ENCODE assay signal across 15 mouse cellular contexts in genomic region chrX:17544860-17545492, GRCm38 (mm10). TPM values are rescaled to one million over a fixed set of nuclear protein-coding genes. Genes with fewer than 3 reads are reported as not detected.
DNase-seq lines count a peak whose midpoint lies in the region; ATAC-seq and TF ChIP-seq lines count a peak whose summit lies in the region.
"Had no signal": no experiment of that assay in that cellular context is flagged by ENCODE, and none has a peak within 500 bp of the region (broad histone marks: within the 10 kb centered on the region; RNA-seq: fewer than 3 reads in every experiment).

No protein-coding gene starts in this region.

- 29% methylated on average over 2 of the region's 2 CpGs for WGBS in hindbrain, embryonic 16.5 days
- 46% methylated on average over 2 of the region's 2 CpGs for WGBS in hindbrain, embryonic 14.5 days
- 26% methylated on average over 2 of the region's 2 CpGs for WGBS in stomach, embryonic 16.5 days
- WGBS in stomach, postnatal 0 days: 22% methylated on average over 2 of the region's 2 CpGs

- no peak overlapping the region for H3K27ac ChIP-seq in hindbrain, embryonic 16.5 days (ENCODE audit: low read depth, low read length)
- H3K27ac ChIP-seq in hindbrain, embryonic 14.5 days: no peak overlapping the region
- no peak overlapping the region for H3K27ac ChIP-seq in stomach, embryonic 16.5 days (ENCODE audit: low read length)
- no peak overlapping the region for H3K27ac ChIP-seq in stomach, postnatal 0 days (replicated peaks)
- H3K27ac ChIP-seq: intestine, embryonic 15.5 days; liver, embryonic 13.5 days had no signal

- H3K4me1 ChIP-seq in hindbrain, embryonic 16.5 days (ENCODE audit: control insufficient read depth, insufficient read depth, low read depth, low read length): no peaks in the 10 kb centered on the region
- no peaks in the 10 kb centered on the region; the same call in 1 of the 2 replicates for H3K4me1 ChIP-seq in hindbrain, embryonic 14.5 days (replicated peaks; ENCODE audit: control insufficient read depth, insufficient read depth, low read length)
- no peaks in the 10 kb centered on the region for H3K4me1 ChIP-seq in stomach, embryonic 16.5 days (ENCODE audit: control insufficient read depth, insufficient read depth, low read length)
- H3K4me1 ChIP-seq in stomach, postnatal 0 days (replicated peaks; ENCODE audit: control insufficient read depth, insufficient read depth): no peaks in the 10 kb centered on the region
- H3K4me1 ChIP-seq: intestine, embryonic 15.5 days; liver, embryonic 13.5 days had no signal

- no peak overlapping the region for H3K4me2 ChIP-seq in hindbrain, embryonic 16.5 days (ENCODE audit: low read length)
- H3K4me2 ChIP-seq in hindbrain, embryonic 14.5 days (replicated peaks): no peak overlapping the region
- no peak overlapping the region for H3K4me2 ChIP-seq in stomach, embryonic 16.5 days (ENCODE audit: low read depth, low read length)
- no peak overlapping the region for H3K4me2 ChIP-seq in stomach, postnatal 0 days (replicated peaks; ENCODE audit: low read depth)
- H3K4me2 ChIP-seq: heart, embryonic 13.5 days; intestine, embryonic 15.5 days; liver, embryonic 13.5 days had no signal

- no peak for TF ChIP-seq CTCF in stomach, postnatal 0 days (IDR thresholded peaks at IDR 0.05; ENCODE audit: low read depth)

- H3K4me3 ChIP-seq in hindbrain, embryonic 16.5 days (ENCODE audit: low read length): no peak overlapping the region
- H3K4me3 ChIP-seq in hindbrain, embryonic 14.5 days (replicated peaks; ENCODE audit: low read length): no peak overlapping the region
- no peak overlapping the region for H3K4me3 ChIP-seq in stomach, embryonic 16.5 days (replicated peaks; ENCODE audit: low read length)
- H3K4me3 ChIP-seq in stomach, postnatal 0 days (ENCODE audit: low read depth, low read length): no peak overlapping the region
- H3K4me3 ChIP-seq: heart, embryonic 13.5 days; intestine, embryonic 15.5 days; liver, embryonic 13.5 days had no signal

- no peak overlapping the region for H3K9ac ChIP-seq in hindbrain, embryonic 16.5 days (ENCODE audit: low read depth, low read length)
- no peak overlapping the region for H3K9ac ChIP-seq in hindbrain, embryonic 14.5 days
- H3K9ac ChIP-seq in stomach, embryonic 16.5 days (ENCODE audit: low read length): no peak overlapping the region
- H3K9ac ChIP-seq in stomach, postnatal 0 days (ENCODE audit: low read length): no peak overlapping the region
- H3K9ac ChIP-seq: heart, embryonic 13.5 days; intestine, embryonic 15.5 days; liver, embryonic 13.5 days had no signal

- H3K27me3 ChIP-seq in hindbrain, embryonic 16.5 days (replicated peaks; ENCODE audit: control insufficient read depth, insufficient read depth, low read length): no peaks in the 10 kb centered on the region
- no peaks in the 10 kb centered on the region for H3K27me3 ChIP-seq in hindbrain, embryonic 14.5 days (ENCODE audit: control insufficient read depth, insufficient read depth, low read length)
- H3K27me3 ChIP-seq in stomach, embryonic 16.5 days (ENCODE audit: control insufficient read depth, insufficient read depth, low read length): no peaks in the 10 kb centered on the region
- no peaks in the 10 kb centered on the region for H3K27me3 ChIP-seq in stomach, postnatal 0 days (ENCODE audit: control insufficient read depth, insufficient read depth, low read length)
- H3K27me3 ChIP-seq: heart, embryonic 13.5 days; intestine, embryonic 15.5 days; liver, embryonic 13.5 days had no signal

- ATAC-seq in hindbrain, embryonic 16.5 days: peak; percentile 58; the same call in 1 of the 2 replicates
- no peak for ATAC-seq in hindbrain, embryonic 14.5 days (ENCODE audit: low FRiP score)
- peak; percentile 33; the same call in 1 of the 2 replicates for ATAC-seq in stomach, embryonic 16.5 days (ENCODE audit: insufficient read depth, low FRiP score)
- no peak for ATAC-seq in stomach, postnatal 0 days (ENCODE audit: low FRiP score, low TSS enrichment)
- ATAC-seq in granulocyte monocyte progenitor cell, adult 5-6 weeks (replicated peaks; ENCODE audit: poor library complexity, severe bottlenecking): no peak
- ATAC-seq: intestine, embryonic 15.5 days had no signal

- no peaks in the 10 kb centered on the region for H3K36me3 ChIP-seq in hindbrain, embryonic 16.5 days (ENCODE audit: control insufficient read depth, insufficient read depth, low read length)
- no peaks in the 10 kb centered on the region for H3K36me3 ChIP-seq in hindbrain, embryonic 14.5 days (replicated peaks; ENCODE audit: control insufficient read depth, insufficient read depth)
- H3K36me3 ChIP-seq in stomach, embryonic 16.5 days (ENCODE audit: control insufficient read depth, insufficient read depth, low read length): no peaks in the 10 kb centered on the region
- no peaks in the 10 kb centered on the region for H3K36me3 ChIP-seq in stomach, postnatal 0 days (ENCODE audit: control insufficient read depth, insufficient read depth, low read length)
- H3K36me3 ChIP-seq: G1E; heart, embryonic 13.5 days; intestine, embryonic 15.5 days; liver, embryonic 13.5 days had no signal

- TF ChIP-seq EP300 in stomach, postnatal 0 days (optimal IDR thresholded peaks at IDR 0.05): no peak

- DNase-seq in adrenal gland, adult (ENCODE audit: inconsistent age in 2 of 2, low spot score in 1 of 2): peak; percentile 7 to 57
- no peak for DNase-seq in adrenal gland, postnatal 4 days (ENCODE audit: low spot score in 2 of 2)
- DNase-seq in hindbrain, embryonic 14.5 days (ENCODE audit: low spot score): no peak
- DNase-seq in stomach, postnatal 0 days (ENCODE audit: low spot score): no peak
- no peak for DNase-seq in urinary bladder, postnatal 14 days (ENCODE audit: low spot score)
- DNase-seq: layer of hippocampus, adult 9-11 months; liver, embryonic 13.5 days; midbrain, embryonic 14.5 days; right cerebral cortex, postnatal 25 days had no signal

- no peaks in the 10 kb centered on the region for H3K9me3 ChIP-seq in hindbrain, embryonic 16.5 days (ENCODE audit: control insufficient read depth, low read length)
- no peaks in the 10 kb centered on the region for H3K9me3 ChIP-seq in hindbrain, embryonic 14.5 days (ENCODE audit: control insufficient read depth, low read length)
- H3K9me3 ChIP-seq in stomach, embryonic 16.5 days (replicated peaks; ENCODE audit: control insufficient read depth, low read length): no peaks in the 10 kb centered on the region
- H3K9me3 ChIP-seq in stomach, postnatal 0 days (ENCODE audit: control insufficient read depth, low read length): no peaks in the 10 kb centered on the region
- H3K9me3 ChIP-seq: G1E; heart, embryonic 13.5 days; intestine, embryonic 15.5 days; liver, embryonic 13.5 days had no signal

RNA-seq across cellular contexts. Expression of gene Fundc1, which starts 27.1 kb away (rescaled TPM):
- total RNA-seq in adrenal gland, postnatal 4 days (2021): 10 to 100 TPM; 47.0 to 52.8 TPM
- polyA plus RNA-seq in hindbrain, embryonic 16.5 days (2015; fragmentation: Nextera tagmentation; extraction: Ambion mirVana): 55.8 and 58.8 TPM in 2 replicates
- 63.2 and 66.4 TPM in 2 replicates for polyA plus RNA-seq in hindbrain, embryonic 14.5 days (2014; fragmentation: Nextera tagmentation; extraction: Ambion mirVana)
- polyA plus RNA-seq in stomach, embryonic 16.5 days (2015; fragmentation: Nextera tagmentation; extraction: Ambion mirVana): 55.7 and 59.9 TPM in 2 replicates
- 37.4 and 39.5 TPM in 2 replicates for polyA plus RNA-seq in stomach, postnatal 0 days (2015; fragmentation: Nextera tagmentation; extraction: Ambion mirVana)
- total RNA-seq in granulocyte monocyte progenitor cell, adult 5-6 weeks (2014; fragmentation: Nextera tagmentation): 33.0 and 36.1 TPM in 2 replicates
- total RNA-seq in granulocyte monocyte progenitor cell, adult 5-6 weeks (2017): 38.0 and 54.8 TPM in 2 replicates

Comparison
In these comparisons a context has a peak if more than half of its experiments do, and no peak if none do; other contexts are left out.
1. DNase-seq: peak in adrenal gland, adult (2 of 2); none in adrenal gland, postnatal 4 days (0 of 2), hindbrain, embryonic 14.5 days (single experiment), stomach, postnatal 0 days (single experiment) and urinary bladder, postnatal 14 days (single experiment).
2. ATAC-seq: peak in hindbrain, embryonic 16.5 days (single experiment) and stomach, embryonic 16.5 days (single experiment); none in hindbrain, embryonic 14.5 days (single experiment), stomach, postnatal 0 days (single experiment) and granulocyte monocyte progenitor cell, adult 5-6 weeks (single experiment).